Mouse (Mus musculus) heart, embryonic 12.5 days (tissue): Measurements from ENCODE around the gene Csrp2. TPM values are rescaled to one million over a fixed set of nuclear protein-coding genes. Genes with fewer than 3 reads are reported as not detected.

Experiments used
- ATAC-seq: fragments of 200-750 bp; cut with Nextera tagmentation; 2 replicates; pipeline ENCODE4 v1.8.0; 2017; ENCODE audit warnings: moderate TSS enrichment, moderate library complexity; ENCODE audit not compliant: insufficient number of reproducible peaks, low FRiP score
- H3K27ac ChIP-seq: fragments of 300-500 bp; sonication (generic); 2 replicates; pipeline ENCODE4 v1.5.1; 2016; ENCODE audit warnings: mild to moderate bottlenecking, moderate library complexity; ENCODE audit not compliant: poor library complexity, severe bottlenecking
- H3K27me3 ChIP-seq: fragments of 300-500 bp; sonication (generic); replicated peaks from 2 replicates; pipeline ENCODE4 v1.6.1; 2016; ENCODE audit warnings: mild to moderate bottlenecking, moderate library complexity
- H3K36me3 ChIP-seq: fragments of 300-500 bp; sonication (generic); 2 replicates; pipeline ENCODE4 v1.6.1; 2016; ENCODE audit warnings: mild to moderate bottlenecking, moderate library complexity
- H3K4me1 ChIP-seq: fragments of 300-500 bp; sonication (generic); replicated peaks from 2 replicates; pipeline ENCODE4 v1.6.1; 2016; ENCODE audit warnings: mild to moderate bottlenecking
- H3K4me2 ChIP-seq: fragments of 300-500 bp; sonication (generic); 2 replicates; pipeline ENCODE4 v1.6.1; 2016; ENCODE audit warnings: mild to moderate bottlenecking, moderate library complexity
- H3K4me3 ChIP-seq: fragments of 300-500 bp; sonication (generic); 2 replicates; pipeline ENCODE4 v1.5.1; 2016; ENCODE audit warnings: mild to moderate bottlenecking
- H3K9ac ChIP-seq: fragments of 300-500 bp; sonication (generic); 2 replicates; pipeline ENCODE4 v1.6.1; 2016; ENCODE audit warnings: mild to moderate bottlenecking, moderate library complexity
- H3K9me3 ChIP-seq: fragments of 300-500 bp; sonication (generic); replicated peaks from 2 replicates; pipeline ENCODE4 v1.6.1; 2016; ENCODE audit warnings: mild to moderate bottlenecking, moderate library complexity
- WGBS: fragments of 180-500 bp; shearing (Covaris S2); methylation state at CpG from one replicate; pipeline ENCODE4 v1.1.7; 2016; 5-methylcytosine and 5-hydroxymethylcytosine counted together
- polyA plus RNA-seq: library from polyadenylated mRNA; unstranded; fragments of >200 nt; fragmentation: Nextera tagmentation; extraction: Ambion mirVana; gene quantifications from 2 replicates; pipeline ENCODE4 v1.2.1, GENCODE M21; 2016

Csrp2 gene
- polyA plus RNA-seq, 1 experiment from 2014 or later, result 398 TPM

- Histone ChIP-seq H3K27ac (0 out of 2 replicates have a peak overlapping the region, but pooled peaks have one; percentile 69), H3K4me3 (no peak overlapping the region), H3K4me1 (peaks cover 52% of the 10 kb centered on the region), H3K9ac (no peak overlapping the region), H3K4me2 (peak overlapping the region; percentile 43), H3K9me3 (no peaks in the 10 kb centered on the region), H3K27me3 (no peaks in the 10 kb centered on the region), H3K36me3 (peaks cover 29% of the 10 kb centered on the region)
- 55% methylated on average over 20 of the region's 20 CpGs for WGBS
- 0 out of 2 replicates have a peak, but pooled peaks have one; percentile 42 for ATAC-seq
These were observed 12.4 kb downstream of the Csrp2 start for GRCm38 (mm10) chr10:110931913-110932560.

GRCm38 (mm10) chr10:110933584-110933983, 14.0 kb downstream of the Csrp2 start:
- ATAC-seq, result no peak
- no peak overlapping the region for H3K4me2 ChIP-seq
- peaks cover 45% of the 10 kb centered on the region for H3K4me1 ChIP-seq
- no peak overlapping the region for H3K9ac ChIP-seq
- H3K27ac ChIP-seq, result no peak overlapping the region
- 80% methylated on average over 5 of the region's 5 CpGs for WGBS
- H3K27me3 ChIP-seq, result no peaks in the 10 kb centered on the region
- H3K4me3 ChIP-seq, result no peak overlapping the region
- H3K36me3 ChIP-seq, result peaks cover 44% of the 10 kb centered on the region
- H3K9me3 ChIP-seq, result no peaks in the 10 kb centered on the region

GRCm38 (mm10) chr10:110935081-110935480, 15.5 kb downstream of the Csrp2 start:
- Histone ChIP-seq H3K9ac (no peak overlapping the region), H3K4me1 (peaks cover 31% of the 10 kb centered on the region), H3K27ac (no peak overlapping the region), H3K36me3 (peaks cover 56% of the 10 kb centered on the region), H3K27me3 (no peaks in the 10 kb centered on the region), H3K4me3 (no peak overlapping the region), H3K9me3 (no peaks in the 10 kb centered on the region), H3K4me2 (no peak overlapping the region)
- 85% methylated on average over 11 of the region's 11 CpGs for WGBS
- no peak for ATAC-seq

- no peak overlapping the region for H3K4me3 ChIP-seq
- H3K9me3 ChIP-seq, result no peaks in the 10 kb centered on the region
- WGBS, result 53% methylated on average over 7 of the region's 7 CpGs
- H3K9ac ChIP-seq, result no peak overlapping the region
- H3K4me1 ChIP-seq, result peaks cover 25% of the 10 kb centered on the region
- H3K36me3 ChIP-seq, result peaks cover 57% of the 10 kb centered on the region
- H3K27me3 ChIP-seq, result no peaks in the 10 kb centered on the region
- no peak for ATAC-seq
- H3K27ac ChIP-seq, result no peak overlapping the region
- H3K4me2 ChIP-seq, result no peak overlapping the region
These were observed 16.1 kb downstream of the Csrp2 start for GRCm38 (mm10) chr10:110935669-110936068.

GRCm38 (mm10) chr10:110938361-110938760, 18.8 kb downstream of the Csrp2 start:
- H3K9me3 ChIP-seq, result no peaks in the 10 kb centered on the region
- H3K4me3 ChIP-seq, result no peak overlapping the region
- ATAC-seq, result no peak
- WGBS, result 91% methylated on average over 7 of the region's 7 CpGs
- H3K9ac ChIP-seq, result no peak overlapping the region
- peaks cover 62% of the 10 kb centered on the region for H3K36me3 ChIP-seq
- H3K4me2 ChIP-seq, result no peak overlapping the region
- no peaks in the 10 kb centered on the region for H3K27me3 ChIP-seq
- peaks cover 8% of the 10 kb centered on the region; the same call in 1 of the 2 replicates for H3K4me1 ChIP-seq
- no peak overlapping the region for H3K27ac ChIP-seq

GRCm38 (mm10) chr10:110938841-110939549, 19.4 kb downstream of the Csrp2 start:
- H3K36me3 ChIP-seq, result peaks cover 64% of the 10 kb centered on the region

GRCm38 (mm10) chr10:110939717-110940116, 20.1 kb downstream of the Csrp2 start:
- no peak for ATAC-seq
- Histone ChIP-seq H3K27me3 (no peaks in the 10 kb centered on the region), H3K36me3 (peaks cover 68% of the 10 kb centered on the region), H3K4me1 (peaks cover 8% of the 10 kb centered on the region; the same call in 1 of the 2 replicates), H3K4me3 (no peak overlapping the region), H3K9me3 (no peaks in the 10 kb centered on the region), H3K4me2 (no peak overlapping the region), H3K27ac (no peak overlapping the region), H3K9ac (no peak overlapping the region)
- WGBS, result 68% methylated on average over 4 of the region's 4 CpGs

More at GRCm38 (mm10) chr10:110938841-110939549, 19.4 kb downstream of the Csrp2 start:
- Histone ChIP-seq H3K4me3 (no peak overlapping the region), H3K4me1 (peaks cover 8% of the 10 kb centered on the region; the same call in 1 of the 2 replicates), H3K27ac (no peak overlapping the region), H3K27me3 (no peaks in the 10 kb centered on the region), H3K4me2 (no peak overlapping the region), H3K9me3 (no peaks in the 10 kb centered on the region), H3K9ac (no peak overlapping the region)
- ATAC-seq, result no peak
- 84% methylated on average over 19 of the region's 19 CpGs for WGBS

- Histone ChIP-seq H3K9me3 (no peaks in the 10 kb centered on the region), H3K4me3 (no peak overlapping the region), H3K9ac (no peak overlapping the region), H3K27me3 (no peaks in the 10 kb centered on the region), H3K36me3 (peaks cover 67% of the 10 kb centered on the region), H3K4me2 (no peak overlapping the region), H3K27ac (no peak overlapping the region), H3K4me1 (peaks cover 10% of the 10 kb centered on the region; the same call in 1 of the 2 replicates)
- 80% methylated on average over 13 of the region's 13 CpGs for WGBS
- no peak for ATAC-seq
These were observed 21.3 kb downstream of the Csrp2 start for GRCm38 (mm10) chr10:110940740-110941398.

- Histone ChIP-seq H3K27me3 (no peaks in the 10 kb centered on the region), H3K27ac (no peak overlapping the region), H3K4me1 (peaks cover 20% of the 10 kb centered on the region), H3K4me3 (no peak overlapping the region), H3K36me3 (peaks cover 61% of the 10 kb centered on the region), H3K9ac (no peak overlapping the region), H3K9me3 (no peaks in the 10 kb centered on the region), H3K4me2 (no peak overlapping the region)
- 92% methylated on average over 11 of the region's 11 CpGs for WGBS
- ATAC-seq, result no peak
These were observed 22.4 kb downstream of the Csrp2 start for GRCm38 (mm10) chr10:110941968-110942367.

- ATAC-seq, result no peak
- H3K4me1 ChIP-seq, result peaks cover 13% of the 10 kb centered on the region
- H3K4me2 ChIP-seq, result no peak overlapping the region
- no peaks in the 10 kb centered on the region for H3K9me3 ChIP-seq
- no peak overlapping the region for H3K4me3 ChIP-seq
- H3K27me3 ChIP-seq, result no peaks in the 10 kb centered on the region
- H3K9ac ChIP-seq, result no peak overlapping the region
- peaks cover 59% of the 10 kb centered on the region for H3K36me3 ChIP-seq
- 75% methylated on average over 9 of the region's 9 CpGs for WGBS
- H3K27ac ChIP-seq, result no peak overlapping the region
These were observed 23.2 kb downstream of the Csrp2 start for GRCm38 (mm10) chr10:110942806-110943205.

GRCm38 (mm10) chr10:110944175-110944574, 24.6 kb downstream of the Csrp2 start:
- no peaks in the 10 kb centered on the region for H3K27me3 ChIP-seq
- no peak overlapping the region for H3K4me2 ChIP-seq
- ATAC-seq, result no peak
- H3K36me3 ChIP-seq, result peaks cover 49% of the 10 kb centered on the region
- H3K4me3 ChIP-seq, result no peak overlapping the region
- no peak overlapping the region for H3K9ac ChIP-seq
- H3K4me1 ChIP-seq, result peaks cover 13% of the 10 kb centered on the region
- no peak overlapping the region for H3K27ac ChIP-seq
- WGBS, result 86% methylated on average over 11 of the region's 11 CpGs
- H3K9me3 ChIP-seq, result no peaks in the 10 kb centered on the region
